ENCODE assay signal across 8 mouse cellular contexts in genomic region chr5:72505740-72506139, GRCm38 (mm10). TPM values are rescaled to one million over a fixed set of nuclear protein-coding genes. Genes with fewer than 3 reads are reported as not detected.
DNase-seq lines count a peak whose midpoint lies in the region; ATAC-seq lines count a peak whose summit lies in the region.
"Had no signal": no experiment of that assay in that cellular context is flagged by ENCODE, and none has a peak within 500 bp of the region (broad histone marks: within the 10 kb centered on the region; RNA-seq: fewer than 3 reads in every experiment).

No protein-coding gene starts in this region.

- peaks cover 7% of the 10 kb centered on the region; the same call in 1 of the 2 replicates for H3K4me1 ChIP-seq in kidney, embryonic 16.5 days (ENCODE audit: insufficient read depth, low read length)

- 71% methylated on average over 5 of the region's 5 CpGs for WGBS in kidney, embryonic 16.5 days

- no peak overlapping the region for H3K4me3 ChIP-seq in kidney, embryonic 16.5 days (ENCODE audit: low read length)
- H3K4me3 ChIP-seq: embryonic facial prominence, embryonic 13.5 days had no signal

- ATAC-seq in kidney, embryonic 16.5 days (ENCODE audit: low FRiP score, low TSS enrichment): 0 out of 2 replicates have a peak, but pooled peaks have one; percentile 17

- peaks cover 25% of the 10 kb centered on the region for H3K27me3 ChIP-seq in kidney, embryonic 16.5 days (ENCODE audit: insufficient read depth, low read length)

- H3K27ac ChIP-seq in kidney, embryonic 16.5 days (ENCODE audit: low read length): no peak overlapping the region
- H3K27ac ChIP-seq: embryonic facial prominence, embryonic 13.5 days had no signal

- H3K9ac ChIP-seq in kidney, embryonic 16.5 days (replicated peaks; ENCODE audit: low read length): no peak overlapping the region
- H3K9ac ChIP-seq: embryonic facial prominence, embryonic 13.5 days had no signal

- DNase-seq in kidney, adult 8-10 months: no peak
- peak; percentile 55 for DNase-seq in ES-CJ7 (ENCODE audit: low read depth, low spot score)
- DNase-seq in Muller cell, postnatal 12 days (ENCODE audit: inconsistent ontology term): peak; percentile 24
- peak; percentile 10 for DNase-seq in lung, postnatal 14 days
- DNase-seq in spleen, adult 18-20 months: no peak
- no peak for DNase-seq in urinary bladder, adult 18-20 months (ENCODE audit: low spot score in 2 of 2)

- H3K4me2 ChIP-seq in kidney, embryonic 16.5 days (replicated peaks; ENCODE audit: low read depth, low read length): no peak overlapping the region
- H3K4me2 ChIP-seq: embryonic facial prominence, embryonic 13.5 days had no signal

- H3K9me3 ChIP-seq in kidney, embryonic 16.5 days (ENCODE audit: low read length): no peaks in the 10 kb centered on the region
- H3K9me3 ChIP-seq: embryonic facial prominence, embryonic 13.5 days had no signal

- H3K36me3 ChIP-seq in kidney, embryonic 16.5 days (ENCODE audit: insufficient read depth, low read length): no peaks in the 10 kb centered on the region
- H3K36me3 ChIP-seq: embryonic facial prominence, embryonic 13.5 days had no signal

RNA-seq across cellular contexts. Expression of gene Corin, which starts 1.5 kb away (rescaled TPM):
- polyA plus RNA-seq in kidney, embryonic 16.5 days (2015; fragmentation: Nextera tagmentation; extraction: Ambion mirVana): 9.2 and 10.5 TPM in 2 replicates

RNA-seq across cellular contexts. Expression of gene Nfxl1, which starts 53.7 kb away (rescaled TPM):
- 18.0 and 19.7 TPM in 2 replicates for polyA plus RNA-seq in kidney, embryonic 16.5 days (2015; fragmentation: Nextera tagmentation; extraction: Ambion mirVana)

Comparison
In these comparisons a context has a peak if more than half of its experiments do, and no peak if none do; other contexts are left out.
1. DNase-seq: peak in ES-CJ7 (single experiment), Muller cell, postnatal 12 days (single experiment) and lung, postnatal 14 days (single experiment); none in kidney, adult 8-10 months (0 of 2), spleen, adult 18-20 months (0 of 2) and urinary bladder, adult 18-20 months (0 of 2).